Mouse (Mus musculus): Measurements from ENCODE around the gene Zdhhc5. TPM values are rescaled to one million over a fixed set of nuclear protein-coding genes. Genes with fewer than 3 reads are reported as not detected.
A peak's percentile ranks its signal among the peaks of the same experiment; 100 is the strongest.
"Not testable (repeated sequence)": the region's sequence is repeated elsewhere in the genome, so short reads cannot be mapped to it uniquely, and the experiment has no call there.

Gene Zdhhc5
- polyA plus RNA-seq, 1 experiment from 2014 or later, result 30.6 TPM

DNA sequence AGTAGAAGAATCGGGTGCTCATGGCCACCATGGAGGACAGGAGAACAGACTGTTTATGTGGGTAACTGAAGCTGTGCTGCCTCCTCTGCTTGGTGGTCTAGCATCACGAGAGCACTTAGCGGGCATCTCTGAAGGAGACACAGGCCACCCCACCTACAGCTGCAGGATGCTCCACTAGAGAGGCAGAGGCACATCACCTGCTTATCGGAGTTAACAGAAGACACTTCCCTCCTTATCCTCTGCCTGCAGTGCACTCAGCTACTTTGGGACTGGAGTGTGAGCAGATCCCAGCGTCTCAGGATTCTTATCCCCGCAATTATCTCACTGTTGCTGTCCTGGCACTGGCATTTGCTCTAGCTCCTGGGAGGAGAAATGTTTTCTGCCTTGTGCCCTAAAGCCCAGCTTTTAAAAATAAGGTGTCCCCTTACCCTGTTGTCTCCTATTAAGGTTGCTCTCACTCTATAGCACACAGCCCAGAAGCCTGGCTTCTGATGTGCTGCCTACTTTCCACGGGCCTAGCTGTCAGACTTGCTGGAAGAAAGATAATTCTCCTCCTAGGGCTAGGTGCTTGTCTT is 20.5 kb upstream of the Zdhhc5 start:
- Histone ChIP-seq H3K27me3 (ENCODE audit: insufficient read depth, low read length) (no peaks in the 10 kb centered on the region), H3K36me3 (ENCODE audit: insufficient read depth, low read length) (peaks cover 4% of the 10 kb centered on the region; the same call in 1 of the 2 replicates), H3K4me1 (ENCODE audit: insufficient read depth, low read length) (peaks cover 61% of the 10 kb centered on the region), H3K9ac (replicated peaks; ENCODE audit: low read length) (peak overlapping the region; percentile 61; the same call in 1 of the 2 replicates), H3K27ac (ENCODE audit: low read length) (no peak overlapping the region), H3K9me3 (ENCODE audit: low read length) (no peaks in the 10 kb centered on the region), H3K4me3 (ENCODE audit: low read length) (peak overlapping the region; percentile 49; the same call in 1 of the 2 replicates), H3K4me2 (replicated peaks; ENCODE audit: low read depth, low read length) (peak overlapping the region; percentile 70)
- ATAC-seq (ENCODE audit: low FRiP score, low TSS enrichment), result no peak
- WGBS, result 8% methylated on average over 7 of the region's 7 CpGs

DNA sequence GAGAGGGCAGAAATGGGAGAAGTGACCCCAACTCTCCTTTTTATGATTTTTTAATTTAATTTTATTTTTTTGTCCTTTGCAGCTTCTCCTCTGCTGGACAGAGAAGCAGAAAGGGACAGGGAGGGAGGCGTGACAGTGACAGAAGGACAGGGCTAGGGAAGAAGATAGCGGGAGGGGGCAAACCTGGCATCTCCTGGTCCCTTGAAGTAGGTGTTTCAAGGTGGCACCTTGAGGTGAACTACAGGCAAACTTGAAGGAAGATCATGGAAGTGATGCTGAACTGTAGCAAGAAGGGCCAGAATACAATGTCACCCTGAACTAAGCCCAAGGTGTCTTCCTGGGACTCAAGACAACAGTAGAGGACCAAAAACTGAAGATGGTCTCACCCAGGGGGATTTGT is 19.9 kb upstream of the Zdhhc5 start:
- Histone ChIP-seq H3K4me2 (replicated peaks; ENCODE audit: low read depth, low read length) (peak overlapping the region; percentile 70), H3K36me3 (ENCODE audit: insufficient read depth, low read length) (peaks cover 2% of the 10 kb centered on the region; the same call in 1 of the 2 replicates), H3K27ac (ENCODE audit: low read length) (no peak overlapping the region), H3K9me3 (ENCODE audit: low read length) (no peaks in the 10 kb centered on the region), H3K27me3 (ENCODE audit: insufficient read depth, low read length) (no peaks in the 10 kb centered on the region), H3K4me3 (ENCODE audit: low read length) (peak overlapping the region; percentile 49), H3K9ac (replicated peaks; ENCODE audit: low read length) (peak overlapping the region; percentile 61), H3K4me1 (ENCODE audit: insufficient read depth, low read length) (peaks cover 56% of the 10 kb centered on the region)
- no peak for ATAC-seq (ENCODE audit: low FRiP score, low TSS enrichment)
- 0% methylated on average over 2 of the region's 2 CpGs for WGBS

DNA sequence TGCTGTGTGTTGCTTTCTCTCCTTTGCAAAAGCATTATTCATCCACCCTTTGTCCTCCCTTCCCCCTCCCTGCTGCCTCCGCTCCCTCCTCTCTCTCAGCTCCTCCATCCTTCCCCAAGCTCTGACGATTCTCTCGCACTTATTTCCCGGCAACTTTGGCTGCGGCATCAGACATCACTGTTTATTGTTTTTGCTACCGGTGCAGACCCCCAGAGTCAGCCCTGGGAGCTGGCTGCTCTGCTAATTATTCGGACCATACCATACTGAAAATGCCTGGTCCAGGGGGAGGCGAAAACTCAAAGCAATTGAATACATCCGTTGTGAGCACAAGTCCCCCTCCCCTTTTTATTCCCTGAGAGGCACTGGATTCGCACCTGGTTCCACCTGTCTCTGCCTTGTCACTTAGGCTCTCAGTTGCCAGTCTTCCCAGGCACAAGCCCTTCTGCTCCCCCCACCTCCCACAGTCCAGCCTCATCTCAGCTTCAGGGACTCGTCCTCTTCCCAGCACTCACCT is 19.4 kb upstream of the Zdhhc5 start:
- Histone ChIP-seq H3K36me3 (ENCODE audit: insufficient read depth, low read length) (no peaks in the 10 kb centered on the region), H3K9ac (replicated peaks; ENCODE audit: low read length) (peak overlapping the region; percentile 61), H3K27ac (ENCODE audit: low read length) (no peak overlapping the region), H3K4me1 (ENCODE audit: insufficient read depth, low read length) (peaks cover 51% of the 10 kb centered on the region), H3K4me2 (replicated peaks; ENCODE audit: low read depth, low read length) (peak overlapping the region; percentile 70), H3K4me3 (ENCODE audit: low read length) (peak overlapping the region; percentile 49), H3K9me3 (ENCODE audit: low read length) (no peaks in the 10 kb centered on the region), H3K27me3 (ENCODE audit: insufficient read depth, low read length) (no peaks in the 10 kb centered on the region)
- 0% methylated on average over 11 of the region's 11 CpGs for WGBS
- no peak for ATAC-seq (ENCODE audit: low FRiP score, low TSS enrichment)

DNA sequence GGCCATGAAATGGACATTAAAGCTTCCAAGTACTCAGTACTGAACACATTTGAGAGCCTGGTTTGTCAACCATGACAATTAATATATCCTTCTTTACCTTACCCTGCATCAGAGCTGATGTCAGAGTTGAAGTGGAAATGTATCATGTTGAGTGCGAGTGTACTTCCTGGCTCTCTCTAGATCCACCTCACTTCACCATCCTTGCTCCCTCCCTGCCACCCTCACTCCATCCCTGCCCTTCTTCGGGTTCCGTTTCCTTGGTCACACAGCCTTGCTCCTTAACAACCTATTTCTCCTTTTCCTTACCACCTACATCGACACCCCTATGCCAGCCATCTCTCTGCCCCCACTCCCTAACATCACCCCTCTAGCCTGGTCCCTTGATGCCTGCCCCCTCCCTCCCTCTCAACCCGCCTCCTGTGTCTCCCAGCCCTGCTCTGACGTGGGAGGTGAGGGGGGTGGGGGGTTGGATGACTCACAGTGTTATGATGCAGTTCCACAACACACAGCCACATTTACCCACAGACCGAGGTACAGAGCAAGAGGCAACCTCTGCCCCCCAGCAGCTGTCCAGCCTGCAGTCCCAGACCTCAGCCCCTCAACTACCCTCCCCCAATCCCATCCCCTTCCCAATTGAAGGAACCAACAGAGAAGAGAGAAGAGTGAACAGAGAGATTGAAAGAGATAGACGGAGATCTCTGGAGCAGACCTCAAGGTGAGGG is 18.8 kb upstream of the Zdhhc5 start, which contains the start of gene Ypel4:
TSS of gene Ypel4 (plus strand) at position 480 of the 722 bp plus-strand sequence.
- Histone ChIP-seq H3K27me3 (ENCODE audit: insufficient read depth, low read length) (no peaks in the 10 kb centered on the region), H3K9me3 (ENCODE audit: low read length) (no peaks in the 10 kb centered on the region), H3K9ac (replicated peaks; ENCODE audit: low read length) (peak within 1 kb of the TSS; percentile 61), H3K27ac (ENCODE audit: low read length) (no peak within 1 kb of the TSS), H3K36me3 (ENCODE audit: insufficient read depth, low read length) (no peaks in the 10 kb centered on the region), H3K4me1 (ENCODE audit: insufficient read depth, low read length) (peaks cover 46% of the 10 kb centered on the region), H3K4me3 (ENCODE audit: low read length) (peak within 1 kb of the TSS; percentile 49), H3K4me2 (replicated peaks; ENCODE audit: low read depth, low read length) (peak within 1 kb of the TSS; percentile 70)
- ATAC-seq (ENCODE audit: low FRiP score, low TSS enrichment), result peak; percentile 27
- 1% methylated on average over 8 of the region's 8 CpGs for WGBS

DNA sequence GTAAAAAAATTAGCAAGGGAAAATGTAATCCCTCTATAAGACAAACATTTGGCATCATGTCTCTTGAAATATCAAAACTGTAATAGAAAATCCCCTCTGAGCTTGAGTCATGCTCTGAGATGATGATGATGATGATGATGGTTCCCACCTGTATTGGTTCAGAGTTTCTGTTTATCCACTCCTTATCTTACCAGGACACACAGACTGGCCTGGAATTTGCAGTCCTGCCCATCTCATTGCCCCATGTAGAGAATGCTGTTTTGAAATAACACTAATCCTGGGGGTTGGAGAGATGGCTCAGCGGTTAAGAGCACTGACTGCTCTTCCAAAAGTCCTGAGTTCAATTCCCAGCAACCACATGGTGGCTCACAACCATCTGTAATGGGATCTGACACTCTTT is 17.4 kb upstream of the Zdhhc5 start:
- Histone ChIP-seq H3K9ac (replicated peaks; ENCODE audit: low read length) (no peak overlapping the region), H3K27ac (ENCODE audit: low read length) (no peak overlapping the region), H3K36me3 (ENCODE audit: insufficient read depth, low read length) (no peaks in the 10 kb centered on the region), H3K4me3 (ENCODE audit: low read length) (no peak overlapping the region), H3K9me3 (ENCODE audit: low read length) (no peaks in the 10 kb centered on the region), H3K4me1 (ENCODE audit: insufficient read depth, low read length) (peaks cover 32% of the 10 kb centered on the region), H3K27me3 (ENCODE audit: insufficient read depth, low read length) (no peaks in the 10 kb centered on the region), H3K4me2 (replicated peaks; ENCODE audit: low read depth, low read length) (no peak overlapping the region)
- ATAC-seq (ENCODE audit: low FRiP score, low TSS enrichment), result no peak
- WGBS, result 88% methylated on average over 1 of the region's 1 CpGs

DNA sequence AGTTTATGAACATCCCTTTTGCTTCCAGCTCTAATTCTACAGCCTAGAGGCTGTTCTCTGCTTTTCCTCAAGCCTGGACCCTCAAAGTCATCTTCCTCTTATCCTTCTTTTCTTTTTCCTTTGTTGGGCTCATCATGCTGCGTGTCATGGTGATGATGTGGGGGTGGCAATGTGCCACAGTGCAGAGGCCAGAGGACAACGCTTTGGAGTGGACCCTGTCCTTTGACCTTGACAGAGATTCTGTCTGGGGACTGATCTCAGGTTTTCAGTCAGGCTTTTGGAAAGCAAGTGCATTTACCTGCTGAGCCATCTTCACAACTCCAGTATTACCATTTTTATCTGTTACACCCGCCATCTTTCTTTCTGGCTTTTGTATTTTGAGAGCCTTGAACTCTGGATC is 16.2 kb upstream of the Zdhhc5 start:
- no peak overlapping the region for H3K4me2 ChIP-seq (replicated peaks; ENCODE audit: low read depth, low read length)
- peaks cover 26% of the 10 kb centered on the region for H3K4me1 ChIP-seq (ENCODE audit: insufficient read depth, low read length)
- H3K27me3 ChIP-seq (ENCODE audit: insufficient read depth, low read length), result no peaks in the 10 kb centered on the region
- no peak overlapping the region for H3K4me3 ChIP-seq (ENCODE audit: low read length)
- no peak for ATAC-seq (ENCODE audit: low FRiP score, low TSS enrichment)
- no peak overlapping the region for H3K9ac ChIP-seq (replicated peaks; ENCODE audit: low read length)
- WGBS, result 74% methylated on average over 3 of the region's 3 CpGs
- no peak overlapping the region for H3K27ac ChIP-seq (ENCODE audit: low read length)
- no peaks in the 10 kb centered on the region for H3K36me3 ChIP-seq (ENCODE audit: insufficient read depth, low read length)
- H3K9me3 ChIP-seq (ENCODE audit: low read length), result no peaks in the 10 kb centered on the region

DNA sequence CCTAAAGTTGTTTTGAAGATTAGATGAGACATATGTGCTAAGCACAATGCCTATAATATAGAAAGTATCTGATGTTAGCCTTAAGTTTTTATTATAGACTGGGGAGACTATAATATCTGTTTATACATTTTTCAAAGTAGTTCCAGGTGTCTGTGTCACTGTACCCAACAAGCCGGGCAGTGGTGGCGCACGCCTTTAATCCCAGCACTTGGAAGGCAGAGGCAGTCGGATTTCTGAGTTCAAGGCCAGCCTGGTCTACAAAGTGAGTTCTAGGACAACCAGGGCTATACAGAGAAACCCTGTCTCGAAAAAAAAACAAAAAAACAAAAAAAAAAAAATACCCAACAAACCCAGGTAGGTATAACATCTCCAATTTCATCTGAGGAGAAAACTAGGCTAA is 13.2 kb upstream of the Zdhhc5 start:
- not testable (repeated sequence) for H3K9ac ChIP-seq (replicated peaks; ENCODE audit: low read length); H3K9me3 ChIP-seq (ENCODE audit: low read length); H3K27ac ChIP-seq (ENCODE audit: low read length); H3K27me3 ChIP-seq (ENCODE audit: insufficient read depth, low read length); H3K4me3 ChIP-seq (ENCODE audit: low read length); H3K4me2 ChIP-seq (replicated peaks; ENCODE audit: low read depth, low read length); ATAC-seq (ENCODE audit: low FRiP score, low TSS enrichment)
- 83% methylated on average over 5 of the region's 5 CpGs for WGBS
- Histone ChIP-seq H3K4me1 (ENCODE audit: insufficient read depth, low read length) (peaks cover 21% of the 10 kb centered on the region), H3K36me3 (ENCODE audit: insufficient read depth, low read length) (peaks cover 17% of the 10 kb centered on the region)

DNA sequence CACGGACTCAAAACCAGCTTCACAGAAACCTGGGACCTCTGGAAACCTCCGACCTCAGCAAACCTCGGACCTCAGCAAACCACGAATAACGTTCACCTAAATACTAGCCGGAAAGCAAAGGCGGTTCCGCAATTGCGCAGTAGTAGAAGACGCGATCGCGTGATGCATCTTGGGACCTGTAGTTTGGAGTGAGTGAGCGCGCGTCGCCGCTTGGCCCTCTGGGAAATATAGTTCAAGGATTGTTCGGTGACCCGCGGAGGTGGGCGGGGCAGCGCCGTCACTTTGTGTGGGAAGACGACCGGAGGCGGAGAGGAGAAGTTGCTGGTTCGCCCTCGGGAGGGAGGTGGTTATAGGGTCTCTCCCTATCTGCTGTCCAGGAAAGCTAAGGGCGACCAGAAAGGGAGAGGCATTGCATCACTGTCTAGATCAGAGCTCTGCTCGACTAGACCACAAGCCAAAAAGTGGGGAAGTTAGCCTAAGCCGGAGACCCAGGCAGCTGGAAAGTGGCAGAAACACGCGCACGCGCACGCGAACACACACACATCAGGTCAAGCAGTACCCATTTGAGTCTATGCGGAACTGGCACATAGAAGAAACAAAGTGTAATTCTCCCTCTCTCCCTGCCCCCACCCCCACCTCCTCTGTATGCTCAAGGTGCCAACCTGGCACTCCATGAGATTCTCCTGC is 12.3 kb upstream of the Zdhhc5 start, which contains the start of gene Clp1:
TSS of gene Clp1 (minus strand) at position 179 of the 687 bp plus-strand sequence.
- Histone ChIP-seq H3K4me2 (replicated peaks; ENCODE audit: low read depth, low read length) (peak within 1 kb of the TSS; percentile 81), H3K9ac (replicated peaks; ENCODE audit: low read length) (peak within 1 kb of the TSS; percentile 69), H3K27me3 (ENCODE audit: insufficient read depth, low read length) (no peaks in the 10 kb centered on the region), H3K27ac (ENCODE audit: low read length) (peak within 1 kb of the TSS; percentile 89), H3K4me3 (ENCODE audit: low read length) (peak within 1 kb of the TSS; percentile 69), H3K36me3 (ENCODE audit: insufficient read depth, low read length) (peaks cover 18% of the 10 kb centered on the region), H3K9me3 (ENCODE audit: low read length) (no peaks in the 10 kb centered on the region), H3K4me1 (ENCODE audit: insufficient read depth, low read length) (peaks cover 21% of the 10 kb centered on the region)
- peak; percentile 95 for ATAC-seq (ENCODE audit: low FRiP score, low TSS enrichment)
- under 1% methylated on average over 39 of the region's 39 CpGs for WGBS

DNA sequence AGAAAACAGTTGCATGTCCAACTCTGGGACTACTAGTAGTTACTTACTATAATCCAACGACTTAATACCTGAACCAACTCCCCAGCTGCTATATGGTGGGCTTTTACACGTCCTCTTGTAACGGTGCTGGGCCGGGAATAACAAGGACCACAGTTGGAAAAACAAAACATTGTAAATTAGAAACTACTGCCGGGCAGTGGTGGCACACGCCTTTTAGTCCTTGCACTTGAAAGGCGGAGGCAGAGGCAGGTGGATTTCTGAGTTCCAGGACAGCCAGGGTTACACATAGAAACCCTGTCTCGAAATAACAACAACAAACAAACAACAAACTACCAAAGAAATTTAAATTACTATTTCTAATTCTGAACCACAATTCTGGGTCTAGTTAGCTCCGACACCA is 11.7 kb upstream of the Zdhhc5 start:
- ATAC-seq (ENCODE audit: low FRiP score, low TSS enrichment), result peak; percentile 32; the same call in 1 of the 2 replicates
- WGBS, result 2% methylated on average over 9 of the region's 9 CpGs

More for the DNA sequence above, 11.7 kb upstream of the Zdhhc5 start:
- Histone ChIP-seq H3K4me1 (ENCODE audit: insufficient read depth, low read length) (peaks cover 21% of the 10 kb centered on the region), H3K27me3 (ENCODE audit: insufficient read depth, low read length) (no peaks in the 10 kb centered on the region), H3K9me3 (ENCODE audit: low read length) (no peaks in the 10 kb centered on the region), H3K36me3 (ENCODE audit: insufficient read depth, low read length) (peaks cover 18% of the 10 kb centered on the region), H3K27ac (ENCODE audit: low read length) (no peak overlapping the region), H3K4me2 (replicated peaks; ENCODE audit: low read depth, low read length) (peak overlapping the region; percentile 81), H3K9ac (replicated peaks; ENCODE audit: low read length) (peak overlapping the region; percentile 69), H3K4me3 (ENCODE audit: low read length) (peak overlapping the region; percentile 69)
